Mouse (Mus musculus): Measurements from ENCODE around the gene Eomes. TPM values are rescaled to one million over a fixed set of nuclear protein-coding genes. Genes with fewer than 3 reads are reported as not detected.
A peak's percentile ranks its signal among the peaks of the same experiment; 100 is the strongest.

The Eomes gene
- polyA plus RNA-seq, 1 experiment from 2014 or later: 0.65 TPM

GRCm38 (mm10) chr9:118476766-118477271 is 1.2 kb upstream of the Eomes start:
- Histone ChIP-seq H3K4me3 (peak overlapping the region; percentile 18), H3K36me3 (no peaks in the 10 kb centered on the region), H3K27me3 (peaks cover 91% of the 10 kb centered on the region), H3K27ac (no peak overlapping the region), H3K9ac (no peak overlapping the region), H3K9me3 (no peaks in the 10 kb centered on the region), H3K4me2 (peak overlapping the region; percentile 53), H3K4me1 (replicated peaks) (peaks cover 33% of the 10 kb centered on the region)
- under 1% methylated on average over 33 of the region's 33 CpGs for WGBS
- ATAC-seq (ENCODE audit: low FRiP score): no peak

DNA sequence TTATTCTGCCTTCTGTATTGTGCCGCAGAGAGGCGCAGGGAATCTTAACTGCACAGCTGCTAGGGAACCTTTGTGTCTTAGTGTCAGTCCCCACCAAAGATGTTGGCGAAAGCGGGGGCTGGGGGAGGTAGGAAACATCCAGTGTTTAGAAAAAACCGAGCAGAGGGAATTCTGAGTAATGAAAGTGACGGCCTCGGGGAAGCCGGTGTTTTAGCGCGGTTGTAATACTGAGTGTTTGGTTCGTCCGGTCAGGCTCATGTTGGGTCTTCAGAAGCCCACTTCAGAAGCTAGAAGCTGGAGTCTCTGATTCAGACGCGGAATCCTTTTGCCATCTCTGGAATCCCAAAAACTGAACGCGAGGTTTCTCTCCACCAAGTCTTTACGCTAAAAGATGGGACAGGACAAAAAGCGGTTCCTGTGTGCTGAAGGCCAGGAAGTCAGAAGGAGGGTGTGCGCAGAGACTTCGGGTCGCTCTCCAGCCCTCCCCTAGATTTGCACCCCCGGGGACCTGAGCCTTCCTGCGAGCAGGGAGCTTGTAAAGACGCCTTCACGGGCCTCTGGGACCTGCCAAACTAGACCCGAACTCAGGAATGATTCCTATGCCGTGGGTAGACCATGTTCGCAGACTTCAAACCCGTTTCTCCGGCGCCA is 606 bp upstream of the Eomes start:
- Histone ChIP-seq H3K27me3 (peaks cover 92% of the 10 kb centered on the region), H3K4me3 (peak overlapping the region; percentile 18), H3K4me2 (peak overlapping the region; percentile 53), H3K9ac (no peak overlapping the region), H3K9me3 (no peaks in the 10 kb centered on the region), H3K4me1 (replicated peaks) (peaks cover 33% of the 10 kb centered on the region), H3K27ac (no peak overlapping the region), H3K36me3 (no peaks in the 10 kb centered on the region)
- under 1% methylated on average over 31 of the region's 31 CpGs for WGBS
- no peak; the same call in 1 of the 2 replicates for ATAC-seq (ENCODE audit: low FRiP score)

DNA sequence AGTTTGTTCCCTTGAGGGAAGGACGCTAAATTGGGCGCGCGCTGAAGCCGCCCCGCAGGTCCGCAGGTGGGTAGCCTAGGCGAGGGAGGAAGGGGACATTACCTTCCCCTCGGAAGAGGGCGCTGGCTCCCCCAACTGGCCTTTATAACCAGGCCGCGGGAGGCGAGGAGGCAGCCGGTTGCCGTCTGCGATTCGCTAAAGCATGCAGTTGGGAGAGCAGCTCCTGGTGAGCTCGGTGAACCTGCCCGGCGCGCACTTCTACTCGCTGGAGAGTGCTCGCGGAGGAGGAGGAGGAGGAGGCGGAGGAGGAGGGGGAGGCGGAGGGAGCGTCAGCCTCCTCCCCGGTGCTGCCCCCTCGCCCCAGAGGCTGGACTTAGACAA is 436 bp downstream of the Eomes start:
- H3K27me3 ChIP-seq: peaks cover 93% of the 10 kb centered on the region
- no peak overlapping the region for H3K27ac ChIP-seq
- peaks cover 33% of the 10 kb centered on the region for H3K4me1 ChIP-seq (replicated peaks)
- no peak for ATAC-seq (ENCODE audit: low FRiP score)
- no peaks in the 10 kb centered on the region for H3K36me3 ChIP-seq
- H3K4me2 ChIP-seq: peak overlapping the region; percentile 53
- H3K4me3 ChIP-seq: peak overlapping the region; percentile 34
- peak overlapping the region; percentile 40; the same call in 1 of the 2 replicates for H3K9ac ChIP-seq
- no peaks in the 10 kb centered on the region for H3K9me3 ChIP-seq
- WGBS: under 1% methylated on average over 24 of the region's 29 CpGs

DNA sequence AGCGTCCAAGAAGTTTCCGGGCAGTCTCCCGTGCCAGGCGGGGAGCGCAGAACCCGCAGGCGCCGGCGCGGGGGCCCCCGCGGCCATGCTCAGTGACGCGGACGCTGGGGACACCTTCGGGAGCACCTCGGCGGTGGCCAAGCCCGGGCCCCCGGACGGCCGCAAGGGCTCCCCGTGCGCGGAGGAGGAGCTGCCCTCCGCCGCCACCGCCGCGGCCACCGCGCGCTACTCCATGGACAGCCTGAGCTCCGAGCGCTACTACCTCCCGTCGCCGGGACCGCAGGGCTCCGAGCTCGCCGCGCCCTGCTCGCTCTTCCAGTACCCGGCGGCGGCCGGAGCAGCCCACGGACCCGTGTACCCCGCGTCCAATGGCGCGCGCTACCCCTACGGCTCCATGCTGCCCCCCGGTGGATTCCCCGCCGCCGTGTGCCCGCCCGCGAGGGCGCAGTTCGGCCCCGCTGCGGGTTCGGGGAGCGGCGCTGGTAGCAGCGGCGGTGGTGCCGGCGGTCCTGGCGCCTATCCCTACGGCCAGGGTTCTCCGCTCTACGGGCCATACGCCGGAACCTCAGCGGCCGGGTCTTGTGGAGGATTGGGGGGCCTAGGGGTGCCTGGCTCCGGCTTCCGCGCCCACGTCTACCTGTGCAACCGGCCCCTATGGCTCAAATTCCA is 961 bp downstream of the Eomes start:
- WGBS: under 1% methylated on average over 70 of the region's 87 CpGs
- Histone ChIP-seq H3K9ac (peak overlapping the region; percentile 40; the same call in 1 of the 2 replicates), H3K9me3 (no peaks in the 10 kb centered on the region), H3K27me3 (peaks cover 96% of the 10 kb centered on the region), H3K27ac (no peak overlapping the region), H3K4me3 (peak overlapping the region; percentile 34), H3K4me1 (replicated peaks) (peaks cover 33% of the 10 kb centered on the region), H3K4me2 (peak overlapping the region; percentile 53), H3K36me3 (no peaks in the 10 kb centered on the region)
- ATAC-seq (ENCODE audit: low FRiP score): no peak

DNA sequence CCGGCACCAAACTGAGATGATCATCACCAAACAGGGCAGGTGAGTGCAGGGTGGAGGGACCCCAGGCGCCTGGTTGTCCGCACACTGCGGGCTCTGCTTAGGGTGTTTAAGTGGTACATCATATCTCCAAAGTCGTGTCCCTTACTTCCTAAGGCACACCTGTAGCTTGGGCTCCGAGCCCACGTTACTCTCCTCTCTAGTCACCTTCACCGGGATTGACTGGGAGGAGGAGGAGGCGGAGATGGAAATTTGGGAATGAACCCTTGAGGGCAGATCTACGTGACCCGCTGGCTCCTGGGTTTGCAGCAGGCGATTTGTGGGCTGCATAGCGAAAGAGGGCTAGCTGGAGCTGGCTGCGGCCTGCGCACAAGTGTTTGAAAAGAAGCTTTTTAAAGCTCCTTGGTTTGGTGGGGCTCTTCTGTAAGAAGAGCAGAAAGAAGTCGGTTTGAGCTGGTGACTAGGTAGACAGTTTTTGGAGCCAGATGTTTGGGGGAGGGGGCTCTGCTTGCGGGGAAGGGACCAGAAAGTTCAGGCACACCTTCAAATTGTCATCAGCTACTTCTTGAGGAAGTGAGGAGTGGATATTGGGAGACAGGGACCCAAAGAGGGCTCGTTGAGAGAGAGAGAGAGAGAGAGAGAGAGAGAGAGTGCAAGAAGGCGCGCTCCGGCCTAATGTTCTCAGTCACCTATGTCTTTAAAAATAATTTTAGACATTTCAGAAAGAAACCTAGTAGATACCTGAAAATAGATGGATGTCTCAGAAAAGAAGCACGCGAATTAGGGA is 1.7 kb downstream of the Eomes start:
- 5% methylated on average over 23 of the region's 23 CpGs for WGBS
- Histone ChIP-seq H3K9ac (no peak overlapping the region), H3K27ac (no peak overlapping the region), H3K27me3 (peaks cover 97% of the 10 kb centered on the region), H3K9me3 (no peaks in the 10 kb centered on the region), H3K36me3 (no peaks in the 10 kb centered on the region), H3K4me3 (peak overlapping the region; percentile 34; the same call in 1 of the 2 replicates), H3K4me1 (replicated peaks) (peaks cover 33% of the 10 kb centered on the region), H3K4me2 (peak overlapping the region; percentile 53; the same call in 1 of the 2 replicates)
- ATAC-seq (ENCODE audit: low FRiP score): no peak

GRCm38 (mm10) chr9:118480292-118480690 is 2.3 kb downstream of the Eomes start:
- no peak for ATAC-seq (ENCODE audit: low FRiP score)
- 2% methylated on average over 14 of the region's 14 CpGs for WGBS
- no peak overlapping the region for H3K4me3 ChIP-seq

DNA sequence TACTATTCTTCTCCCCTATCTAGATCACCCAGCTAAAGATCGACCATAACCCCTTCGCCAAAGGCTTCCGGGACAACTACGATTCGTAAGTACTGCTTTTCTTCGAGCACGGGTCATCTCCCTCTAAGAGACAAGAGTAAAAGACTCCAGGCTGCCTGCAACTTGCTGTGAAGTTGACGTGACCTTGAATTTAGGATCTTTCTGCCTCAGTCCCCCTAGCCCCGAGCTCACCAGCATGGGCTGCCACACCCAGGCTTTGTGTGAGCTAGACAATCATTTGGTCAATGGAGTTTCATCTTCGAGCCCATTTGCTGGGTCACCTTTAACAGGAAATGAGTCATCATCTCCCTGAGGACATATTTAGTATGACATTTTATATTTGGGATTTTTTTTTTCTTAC is 4.2 kb downstream of the Eomes start:
- no peaks in the 10 kb centered on the region for H3K9me3 ChIP-seq
- no peaks in the 10 kb centered on the region for H3K36me3 ChIP-seq
- H3K9ac ChIP-seq: no peak overlapping the region
- peaks cover 99% of the 10 kb centered on the region for H3K27me3 ChIP-seq
- H3K27ac ChIP-seq: no peak overlapping the region
- H3K4me1 ChIP-seq (replicated peaks): peaks cover 28% of the 10 kb centered on the region
- H3K4me3 ChIP-seq: no peak overlapping the region
- 78% methylated on average over 10 of the region's 10 CpGs for WGBS
- H3K4me2 ChIP-seq: no peak overlapping the region
- ATAC-seq (ENCODE audit: low FRiP score): no peak

More at GRCm38 (mm10) chr9:118480292-118480690, 2.3 kb downstream of the Eomes start:
- Histone ChIP-seq H3K4me1 (replicated peaks) (peaks cover 33% of the 10 kb centered on the region), H3K9me3 (no peaks in the 10 kb centered on the region), H3K36me3 (no peaks in the 10 kb centered on the region), H3K27ac (no peak overlapping the region), H3K27me3 (peaks cover 97% of the 10 kb centered on the region), H3K4me2 (no peak overlapping the region), H3K9ac (no peak overlapping the region)

DNA sequence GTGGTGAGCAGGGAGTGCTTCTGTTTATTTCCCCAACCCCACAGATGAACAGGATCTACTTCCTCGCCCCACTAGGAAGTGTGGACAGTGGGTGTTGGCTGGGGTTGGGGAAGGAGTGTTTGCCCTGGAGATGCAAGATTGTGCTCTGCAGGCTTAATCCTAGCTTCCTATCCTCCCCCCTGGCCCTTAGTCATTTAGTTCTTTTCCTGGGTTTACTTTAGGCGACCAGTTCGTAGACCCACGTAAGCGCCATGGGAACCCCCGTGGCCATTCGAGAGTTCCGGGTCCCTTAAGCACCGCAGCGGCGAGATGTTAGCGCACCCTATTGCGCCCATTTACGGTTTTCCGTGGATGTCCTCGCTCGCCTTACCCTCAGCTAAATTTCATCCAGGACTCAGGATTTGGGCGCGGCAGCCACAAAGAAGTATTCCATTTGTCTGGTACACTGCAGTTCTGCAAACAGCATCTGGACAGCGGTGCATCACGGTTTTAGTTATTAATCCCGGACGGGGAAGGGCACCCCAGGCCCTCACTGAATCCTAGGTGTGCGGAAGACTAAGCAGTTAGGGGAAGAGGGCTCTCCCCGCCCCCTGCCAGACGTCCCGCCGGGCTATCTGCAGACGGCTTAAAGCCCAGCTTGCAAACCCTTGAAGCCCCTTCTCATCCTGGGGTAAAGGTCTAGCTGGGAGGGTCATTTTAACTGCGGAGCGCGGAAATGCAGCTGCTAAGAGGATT is 8.5 kb downstream of the Eomes start:
- H3K27me3 ChIP-seq: peaks cover 93% of the 10 kb centered on the region
- ATAC-seq (ENCODE audit: low FRiP score): no peak
- no peaks in the 10 kb centered on the region for H3K36me3 ChIP-seq
- 2% methylated on average over 32 of the region's 32 CpGs for WGBS
- peaks cover 25% of the 10 kb centered on the region for H3K4me1 ChIP-seq (replicated peaks)
- no peak overlapping the region; the same call in 1 of the 2 replicates for H3K4me2 ChIP-seq
- H3K9ac ChIP-seq: no peak overlapping the region
- H3K27ac ChIP-seq: no peak overlapping the region
- no peak overlapping the region for H3K4me3 ChIP-seq
- no peaks in the 10 kb centered on the region for H3K9me3 ChIP-seq

DNA sequence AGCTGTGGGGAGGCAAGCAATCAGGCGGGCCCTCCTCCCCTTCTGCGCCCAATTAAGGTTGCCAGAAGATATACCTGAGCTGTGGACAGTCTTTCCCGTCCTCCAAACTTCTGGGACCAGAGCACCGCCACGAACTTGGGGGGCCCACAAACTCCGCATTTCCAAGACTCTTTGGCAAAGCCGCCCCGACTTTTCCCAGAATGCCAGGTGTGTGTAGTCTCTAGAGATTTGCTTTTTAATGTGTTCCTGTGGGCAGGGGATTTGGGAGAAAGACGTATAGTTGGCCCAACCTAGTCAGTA is 9.0 kb downstream of the Eomes start:
- WGBS: 1% methylated on average over 9 of the region's 9 CpGs
- no peak overlapping the region; the same call in 1 of the 2 replicates for H3K4me2 ChIP-seq

DNA sequence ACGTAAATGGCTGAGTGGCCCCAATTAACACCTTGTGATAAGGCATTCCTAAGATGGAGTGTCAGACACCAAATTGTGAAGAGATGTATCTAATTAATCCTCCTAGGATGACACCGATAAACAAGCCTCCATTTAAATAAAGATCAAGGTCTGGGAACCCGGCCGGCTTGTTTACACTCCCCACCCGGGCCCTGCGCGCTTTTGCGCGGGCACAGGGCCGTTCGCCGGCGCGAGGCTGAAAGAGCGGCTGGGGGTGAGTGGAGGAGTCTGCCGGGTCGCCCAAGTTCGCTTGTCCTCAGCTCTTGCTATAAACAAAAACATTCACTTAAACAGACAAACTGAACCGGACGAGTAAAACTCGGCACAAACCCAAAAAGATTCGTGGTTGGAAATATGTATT is 9.6 kb downstream of the Eomes start:
- H3K4me2 ChIP-seq: peak overlapping the region; percentile 46
- H3K4me3 ChIP-seq: peak overlapping the region; percentile 17; the same call in 1 of the 2 replicates
- WGBS: under 1% methylated on average over 22 of the region's 22 CpGs
- H3K36me3 ChIP-seq: no peaks in the 10 kb centered on the region
- H3K9ac ChIP-seq: no peak overlapping the region
- H3K4me1 ChIP-seq (replicated peaks): peaks cover 25% of the 10 kb centered on the region
- no peak overlapping the region for H3K27ac ChIP-seq
- no peaks in the 10 kb centered on the region for H3K9me3 ChIP-seq
- peaks cover 85% of the 10 kb centered on the region for H3K27me3 ChIP-seq
- ATAC-seq (ENCODE audit: low FRiP score): no peak

More for the DNA sequence above, 9.0 kb downstream of the Eomes start:
- Histone ChIP-seq H3K36me3 (no peaks in the 10 kb centered on the region), H3K27ac (no peak overlapping the region), H3K27me3 (peaks cover 90% of the 10 kb centered on the region), H3K9me3 (no peaks in the 10 kb centered on the region), H3K4me1 (replicated peaks) (peaks cover 25% of the 10 kb centered on the region), H3K9ac (no peak overlapping the region), H3K4me3 (no peak overlapping the region)
- no peak for ATAC-seq (ENCODE audit: low FRiP score)

DNA sequence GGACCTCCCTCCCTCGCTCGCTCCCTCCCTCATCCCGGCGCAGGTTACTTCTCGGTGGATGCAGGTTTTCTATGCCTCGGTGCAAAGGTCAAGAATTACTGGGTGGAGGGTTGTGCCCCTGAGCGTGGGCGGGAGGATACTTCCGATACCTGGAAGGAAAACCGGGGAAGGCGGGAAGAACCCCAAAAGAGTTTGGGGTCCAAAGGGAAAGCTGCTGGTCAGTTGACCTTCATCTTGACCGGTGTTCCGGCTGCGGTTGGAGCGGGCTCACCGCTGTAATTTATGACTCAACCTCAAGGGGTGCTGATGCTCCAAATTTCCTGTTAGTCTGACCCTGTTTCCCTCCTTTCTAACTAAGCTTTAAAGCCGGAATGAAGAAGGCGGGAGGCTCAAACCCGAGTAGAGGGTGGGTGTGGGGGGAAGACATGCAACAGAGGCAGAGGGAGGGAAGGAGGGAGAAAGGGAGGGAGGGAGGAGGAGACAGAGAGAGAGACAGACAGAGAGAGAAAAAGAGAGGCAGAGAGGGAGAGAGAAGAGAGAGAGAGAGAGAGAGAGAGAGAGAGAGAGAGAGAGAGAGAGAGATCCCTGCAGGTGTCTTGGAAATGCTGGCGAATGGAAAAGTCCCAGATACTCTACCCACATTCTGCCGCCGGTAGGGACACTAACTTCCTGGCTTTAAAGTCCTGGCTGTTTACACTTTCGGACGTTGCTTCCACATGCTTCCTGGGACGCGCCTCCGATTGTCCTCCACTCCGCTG is 10.3 kb downstream of the Eomes start:
- H3K27ac ChIP-seq: no peak overlapping the region

More for the DNA sequence above, 10.3 kb downstream of the Eomes start:
- Histone ChIP-seq H3K27me3 (peaks cover 79% of the 10 kb centered on the region), H3K4me3 (peak overlapping the region; percentile 17), H3K4me1 (replicated peaks) (peaks cover 25% of the 10 kb centered on the region), H3K9me3 (no peaks in the 10 kb centered on the region), H3K9ac (no peak overlapping the region), H3K36me3 (no peaks in the 10 kb centered on the region), H3K4me2 (peak overlapping the region; percentile 46)
- WGBS: under 1% methylated on average over 28 of the region's 28 CpGs
- no peak for ATAC-seq (ENCODE audit: low FRiP score)

All from hindbrain, embryonic 13.5 days (tissue).